In the genomic region with DNA sequence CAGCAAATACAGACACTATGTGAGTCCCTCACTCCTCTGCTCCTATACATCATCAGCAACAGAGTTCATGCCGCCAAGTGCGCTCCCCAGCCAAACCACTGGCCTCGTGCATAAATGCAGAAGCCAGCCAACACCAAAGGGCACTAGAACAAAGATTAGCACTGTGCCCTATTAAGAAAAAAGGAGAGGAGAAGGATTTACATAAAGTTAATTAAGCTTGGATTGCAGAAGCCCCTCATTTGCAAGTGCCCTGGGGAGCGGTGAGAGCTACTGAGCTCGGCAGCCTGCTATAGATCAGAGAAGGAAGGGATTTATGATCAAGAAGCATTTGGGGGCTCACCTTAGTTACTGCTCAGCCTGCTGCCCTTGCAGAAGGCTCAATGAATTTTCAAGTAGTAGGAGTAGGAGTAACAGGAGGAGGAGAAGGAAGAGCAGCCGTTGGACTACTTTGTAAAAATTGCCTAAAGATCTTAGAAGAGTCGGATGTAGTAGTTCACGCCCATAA, we compare ENCODE assay signal across 16 mouse cellular contexts. TPM values are rescaled to one million over a fixed set of nuclear protein-coding genes. Genes with fewer than 3 reads are reported as not detected.
DNase-seq lines count a peak whose midpoint lies in the region; ATAC-seq and TF ChIP-seq lines count a peak whose summit lies in the region.
"Had no signal": no experiment of that assay in that cellular context is flagged by ENCODE, and none has a peak within 500 bp of the region (broad histone marks: within the 10 kb centered on the region; RNA-seq: fewer than 3 reads in every experiment).

No protein-coding gene starts in this region.

- WGBS in forebrain, embryonic 11.5 days = 31% methylated on average over 8 of the region's 8 CpGs
- 35% methylated on average over 8 of the region's 8 CpGs for WGBS in forebrain, embryonic 10.5 days
- WGBS in midbrain, embryonic 13.5 days = 31% methylated on average over 8 of the region's 8 CpGs
- 33% methylated on average over 8 of the region's 8 CpGs for WGBS in midbrain, embryonic 11.5 days
- 29% methylated on average over 8 of the region's 8 CpGs for WGBS in midbrain, embryonic 14.5 days
- 72% methylated on average over 8 of the region's 8 CpGs for WGBS in thymus, adult 2 months

- peak; percentile 27; the same call in 1 of the 2 replicates for ATAC-seq in forebrain, embryonic 11.5 days (replicated peaks; ENCODE audit: low FRiP score)
- ATAC-seq in midbrain, embryonic 13.5 days = peak; percentile 68
- no peak for ATAC-seq in midbrain, embryonic 11.5 days (ENCODE audit: low FRiP score)
- peak; percentile 24; the same call in 1 of the 2 replicates for ATAC-seq in midbrain, embryonic 14.5 days (ENCODE audit: low FRiP score, low TSS enrichment)

- no peak for DNase-seq in forebrain, embryonic 11.5 days (ENCODE audit: low spot score)
- DNase-seq in forebrain, embryonic 10.5 days (ENCODE audit: extremely low spot score, low spot score) = no peak
- DNase-seq in midbrain, embryonic 11.5 days (ENCODE audit: low spot score, missing footprints) = no peak
- peak; percentile 74 for DNase-seq in midbrain, embryonic 14.5 days
- no peak for DNase-seq in thymus, adult 2 months
- DNase-seq in layer of hippocampus, adult 18-20 months (ENCODE audit: low spot score in 2 of 2) = no peak
- DNase-seq in gastrocnemius, adult 8-10 months (ENCODE audit: low spot score in 2 of 2) = no peak
- DNase-seq: cerebellum, adult 11-12 months; cerebellum, postnatal 14 days; kidney, adult 11 months; right cerebral cortex, postnatal 14 days; spleen, adult 18-20 months; thymus, postnatal 36 days had no signal

- no peak for TF ChIP-seq CTCF in thymus, adult 2 months (IDR thresholded peaks at IDR 0.05; ENCODE audit: borderline replicate concordance, control insufficient read depth, extremely low read depth, insufficient read depth, low read length, poor library complexity)

- no peak overlapping the region for H3K27ac ChIP-seq in forebrain, embryonic 11.5 days (ENCODE audit: low read depth, low read length)
- no peak overlapping the region for H3K27ac ChIP-seq in forebrain, embryonic 10.5 days
- peak overlapping the region; percentile 67 for H3K27ac ChIP-seq in midbrain, embryonic 13.5 days
- H3K27ac ChIP-seq in midbrain, embryonic 11.5 days (ENCODE audit: low read depth, low read length) = no peak overlapping the region
- peak overlapping the region; percentile 70 for H3K27ac ChIP-seq in midbrain, embryonic 14.5 days (replicated peaks; ENCODE audit: low read depth, low read length)
- H3K27ac ChIP-seq in thymus, adult 2 months (ENCODE audit: control insufficient read depth, insufficient read depth, low read length) = no peak overlapping the region
- H3K27ac ChIP-seq: liver, embryonic 14.5 days; lung, embryonic 15.5 days had no signal

- TF ChIP-seq POLR2A in thymus, adult 2 months (IDR thresholded peaks at IDR 0.05; ENCODE audit: control insufficient read depth, extremely low read depth, insufficient read depth, low read length, poor library complexity) = no peak

- H3K4me3 ChIP-seq in forebrain, embryonic 11.5 days (ENCODE audit: low read depth, low read length) = no peak overlapping the region
- H3K4me3 ChIP-seq in forebrain, embryonic 10.5 days = no peak overlapping the region
- H3K4me3 ChIP-seq in midbrain, embryonic 13.5 days (replicated peaks) = no peak overlapping the region
- no peak overlapping the region for H3K4me3 ChIP-seq in midbrain, embryonic 11.5 days (ENCODE audit: low read depth, low read length)
- no peak overlapping the region for H3K4me3 ChIP-seq in midbrain, embryonic 14.5 days (replicated peaks; ENCODE audit: low read depth, low read length)
- H3K4me3 ChIP-seq in thymus, adult 2 months (ENCODE audit: control insufficient read depth, insufficient read depth, low read length) = no peak overlapping the region
- H3K4me3 ChIP-seq: lung, embryonic 15.5 days had no signal

- no peaks in the 10 kb centered on the region for H3K27me3 ChIP-seq in forebrain, embryonic 11.5 days (ENCODE audit: control insufficient read depth, insufficient read depth, low read length)
- peaks cover 4% of the 10 kb centered on the region; the same call in 1 of the 2 replicates for H3K27me3 ChIP-seq in forebrain, embryonic 10.5 days (ENCODE audit: poor library complexity, severe bottlenecking)
- no peaks in the 10 kb centered on the region for H3K27me3 ChIP-seq in midbrain, embryonic 13.5 days
- no peaks in the 10 kb centered on the region for H3K27me3 ChIP-seq in midbrain, embryonic 11.5 days (ENCODE audit: control insufficient read depth, insufficient read depth, low read length)
- no peaks in the 10 kb centered on the region for H3K27me3 ChIP-seq in midbrain, embryonic 14.5 days (ENCODE audit: control insufficient read depth, insufficient read depth, low read length)
- H3K27me3 ChIP-seq in thymus, adult 2 months (ENCODE audit: control insufficient read depth, insufficient read depth, low read length) = no peaks in the 10 kb centered on the region
- H3K27me3 ChIP-seq: lung, embryonic 15.5 days had no signal

- H3K9me3 ChIP-seq in forebrain, embryonic 11.5 days (ENCODE audit: control insufficient read depth, low read length) = no peaks in the 10 kb centered on the region
- H3K9me3 ChIP-seq in forebrain, embryonic 10.5 days = peaks cover 3% of the 10 kb centered on the region
- no peaks in the 10 kb centered on the region for H3K9me3 ChIP-seq in midbrain, embryonic 13.5 days
- no peaks in the 10 kb centered on the region for H3K9me3 ChIP-seq in midbrain, embryonic 11.5 days (ENCODE audit: control insufficient read depth, low read length)
- H3K9me3 ChIP-seq in midbrain, embryonic 14.5 days (ENCODE audit: control insufficient read depth, low read length) = no peaks in the 10 kb centered on the region
- H3K9me3 ChIP-seq: lung, embryonic 15.5 days had no signal

- peaks cover 8% of the 10 kb centered on the region; the same call in 1 of the 2 replicates for H3K4me1 ChIP-seq in forebrain, embryonic 11.5 days (replicated peaks; ENCODE audit: control insufficient read depth, insufficient read depth, low read length)
- peaks cover 20% of the 10 kb centered on the region for H3K4me1 ChIP-seq in forebrain, embryonic 10.5 days
- peaks cover 30% of the 10 kb centered on the region for H3K4me1 ChIP-seq in midbrain, embryonic 13.5 days (replicated peaks)
- H3K4me1 ChIP-seq in midbrain, embryonic 11.5 days (ENCODE audit: control insufficient read depth, insufficient read depth, low read length) = peaks cover 7% of the 10 kb centered on the region
- H3K4me1 ChIP-seq in midbrain, embryonic 14.5 days (ENCODE audit: control insufficient read depth, insufficient read depth, low read length) = peaks cover 21% of the 10 kb centered on the region
- H3K4me1 ChIP-seq in thymus, adult 2 months (replicated peaks; ENCODE audit: control insufficient read depth, insufficient read depth, low read length) = 0 out of 2 replicates have a peak, but pooled peaks cover 3% of the 10 kb centered on the region

- H3K36me3 ChIP-seq in forebrain, embryonic 11.5 days (ENCODE audit: control insufficient read depth, insufficient read depth, low read length) = no peaks in the 10 kb centered on the region
- no peaks in the 10 kb centered on the region for H3K36me3 ChIP-seq in forebrain, embryonic 10.5 days (replicated peaks)
- no peaks in the 10 kb centered on the region for H3K36me3 ChIP-seq in midbrain, embryonic 13.5 days
- no peaks in the 10 kb centered on the region for H3K36me3 ChIP-seq in midbrain, embryonic 11.5 days (ENCODE audit: control insufficient read depth, insufficient read depth, low read length)
- H3K36me3 ChIP-seq in midbrain, embryonic 14.5 days (ENCODE audit: control insufficient read depth, insufficient read depth, low read length) = no peaks in the 10 kb centered on the region
- H3K36me3 ChIP-seq in thymus, adult 2 months (ENCODE audit: control insufficient read depth, insufficient read depth, low read length) = no peaks in the 10 kb centered on the region
- H3K36me3 ChIP-seq: lung, embryonic 15.5 days had no signal

- no peak overlapping the region for H3K9ac ChIP-seq in forebrain, embryonic 11.5 days (ENCODE audit: low read length)
- no peak overlapping the region for H3K9ac ChIP-seq in midbrain, embryonic 13.5 days (replicated peaks)
- H3K9ac ChIP-seq in midbrain, embryonic 11.5 days (ENCODE audit: low read length) = no peak overlapping the region
- H3K9ac ChIP-seq in midbrain, embryonic 14.5 days (replicated peaks; ENCODE audit: low read length) = no peak overlapping the region
- H3K9ac ChIP-seq: liver, embryonic 14.5 days; lung, embryonic 15.5 days had no signal

- H3K4me2 ChIP-seq in forebrain, embryonic 11.5 days (ENCODE audit: low read depth, low read length, severe bottlenecking) = no peak overlapping the region
- peak overlapping the region; percentile 25; the same call in 1 of the 2 replicates for H3K4me2 ChIP-seq in midbrain, embryonic 13.5 days (replicated peaks)
- no peak overlapping the region for H3K4me2 ChIP-seq in midbrain, embryonic 11.5 days
- H3K4me2 ChIP-seq in midbrain, embryonic 14.5 days (ENCODE audit: low read length) = peak overlapping the region; percentile 38
- H3K4me2 ChIP-seq: lung, embryonic 15.5 days had no signal

RNA-seq across cellular contexts. Expression of a gene that starts 20.5 kb away (rescaled TPM):
- polyA plus RNA-seq in forebrain, embryonic 11.5 days (2014; fragmentation: Nextera tagmentation; extraction: Ambion mirVana) = 170 and 185 TPM in 2 replicates
- polyA plus RNA-seq in forebrain, embryonic 10.5 days (2016; fragmentation: Nextera tagmentation; extraction: Ambion mirVana) = 107 and 110 TPM in 2 replicates
- 98.6 and 102 TPM in 2 replicates for polyA plus RNA-seq in midbrain, embryonic 13.5 days (2015; fragmentation: Nextera tagmentation; extraction: Ambion mirVana)
- polyA plus RNA-seq in midbrain, embryonic 11.5 days (2014; fragmentation: Nextera tagmentation; extraction: Ambion mirVana) = 160 and 165 TPM in 2 replicates
- 119 and 131 TPM in 2 replicates for polyA plus RNA-seq in midbrain, embryonic 14.5 days (2014; fragmentation: Nextera tagmentation; extraction: Ambion mirVana)
- polyA plus RNA-seq in thymus, adult 2 months (2012; rRNA removed) = 141 and 226 TPM in 2 replicates
- 100 to 1,000 TPM; 271 to 272 TPM for total RNA-seq in layer of hippocampus, adult 18-20 months (2021)
- total RNA-seq in gastrocnemius, adult 8-10 months (2022) = 10 to 100 TPM; 30.0 to 47.7 (median 40.3) TPM

RNA-seq across cellular contexts. Expression of a gene that starts 32.7 kb away (rescaled TPM):
- polyA plus RNA-seq in forebrain, embryonic 11.5 days (2014; fragmentation: Nextera tagmentation; extraction: Ambion mirVana) = 31.9 and 40.5 TPM in 2 replicates
- 26.2 and 29.9 TPM in 2 replicates for polyA plus RNA-seq in forebrain, embryonic 10.5 days (2016; fragmentation: Nextera tagmentation; extraction: Ambion mirVana)
- polyA plus RNA-seq in midbrain, embryonic 13.5 days (2015; fragmentation: Nextera tagmentation; extraction: Ambion mirVana) = 31.0 and 37.5 TPM in 2 replicates
- polyA plus RNA-seq in midbrain, embryonic 11.5 days (2014; fragmentation: Nextera tagmentation; extraction: Ambion mirVana) = 29.8 and 31.6 TPM in 2 replicates
- 33.7 and 37.7 TPM in 2 replicates for polyA plus RNA-seq in midbrain, embryonic 14.5 days (2014; fragmentation: Nextera tagmentation; extraction: Ambion mirVana)
- 7.9 and 8.9 TPM in 2 replicates for polyA plus RNA-seq in thymus, adult 2 months (2012; rRNA removed)
- total RNA-seq in layer of hippocampus, adult 18-20 months (2021) = 10 to 100 TPM; 48.2 to 48.5 TPM
- 10 to 100 TPM; 14.4 to 22.6 (median 17.8) TPM for total RNA-seq in gastrocnemius, adult 8-10 months (2022)

Comparison
In these comparisons a context has a peak if more than half of its experiments do, and no peak if none do; other contexts are left out.
1. H3K27ac ChIP-seq: peak in midbrain, embryonic 13.5 days (single experiment) and midbrain, embryonic 14.5 days (single experiment); none in forebrain, embryonic 11.5 days (single experiment), forebrain, embryonic 10.5 days (single experiment), midbrain, embryonic 11.5 days (single experiment) and thymus, adult 2 months (single experiment).
2. H3K4me2 ChIP-seq: peak in midbrain, embryonic 13.5 days (single experiment) and midbrain, embryonic 14.5 days (single experiment); none in forebrain, embryonic 11.5 days (single experiment) and midbrain, embryonic 11.5 days (single experiment).